Mouse (Mus musculus): Measurements from ENCODE around the gene Gbp10.
"Not testable (repeated sequence)": the region's sequence is repeated elsewhere in the genome, so short reads cannot be mapped to it uniquely, and the experiment has no call there.

- not testable (repeated sequence) for TF ChIP-seq CTCF, EP300 (IDR thresholded peaks at IDR 0.05; ENCODE audit: low read depth)
These were observed 41.3 kb downstream of the Gbp10 start for GRCm38 (mm10) chr5:105197915-105198560.
